Mouse (Mus musculus): ENCODE measurements at regions not wholly inside any gene's neighbourhood (a gene's known extent, or its start where the extent isn't known, plus 50 kb on each side); places are given as distances from the start of the nearest gene placed in this dataset.

- no peak for ATAC-seq
- no peaks in the 10 kb centered on the region for H3K4me1 ChIP-seq (ENCODE audit: insufficient read depth)
- no peak overlapping the region for H3K27ac ChIP-seq (ENCODE audit: low read depth)
- H3K4me3 ChIP-seq (ENCODE audit: low read depth, low read length), result no peak overlapping the region
- DNase-seq, result no peak
- no peak overlapping the region for H3K4me2 ChIP-seq (ENCODE audit: low read depth, low read length)
- 77% methylated on average over 3 of the region's 3 CpGs for WGBS (ENCODE audit: insufficient replicate concordance)
- no peak overlapping the region for H3K9ac ChIP-seq (replicated peaks)
- no peaks in the 10 kb centered on the region for H3K9me3 ChIP-seq (ENCODE audit: low read length)
- H3K36me3 ChIP-seq (replicated peaks; ENCODE audit: insufficient read depth, low read length), result no peaks in the 10 kb centered on the region
- no peaks in the 10 kb centered on the region for H3K27me3 ChIP-seq (ENCODE audit: insufficient read depth, low read length)
- no peak for TF ChIP-seq CTCF (IDR thresholded peaks at IDR 0.05; ENCODE audit: low read depth)
- TF ChIP-seq EP300 (IDR thresholded peaks at IDR 0.05; ENCODE audit: low read depth), result no peak
These were observed 911.5 kb upstream of the Msl3l2 start for GRCm38 (mm10) chr10:55195266-55195665.

GRCm38 (mm10) chr10:55237156-55237555 is 869.6 kb upstream of the Msl3l2 start:
- H3K36me3 ChIP-seq (replicated peaks; ENCODE audit: insufficient read depth, low read length), result no peaks in the 10 kb centered on the region
- H3K9me3 ChIP-seq (ENCODE audit: low read length), result no peaks in the 10 kb centered on the region
- H3K4me1 ChIP-seq (ENCODE audit: insufficient read depth), result no peaks in the 10 kb centered on the region
- no peak overlapping the region for H3K9ac ChIP-seq (replicated peaks)
- no peak overlapping the region for H3K4me2 ChIP-seq (ENCODE audit: low read depth, low read length)
- ATAC-seq (no peak), DNase-seq (no peak)
- no peak for TF ChIP-seq EP300 (IDR thresholded peaks at IDR 0.05; ENCODE audit: low read depth)
- TF ChIP-seq CTCF (IDR thresholded peaks at IDR 0.05; ENCODE audit: low read depth), result no peak
- no peak overlapping the region for H3K27ac ChIP-seq (ENCODE audit: low read depth)
- H3K27me3 ChIP-seq (ENCODE audit: insufficient read depth, low read length), result no peaks in the 10 kb centered on the region
- no peak overlapping the region for H3K4me3 ChIP-seq (ENCODE audit: low read depth, low read length)

GRCm38 (mm10) chr10:55257351-55257750 is 849.4 kb upstream of the Msl3l2 start:
- Histone ChIP-seq H3K27ac (ENCODE audit: low read depth) (no peak overlapping the region), H3K9ac (replicated peaks) (no peak overlapping the region), H3K9me3 (ENCODE audit: low read length) (no peaks in the 10 kb centered on the region), H3K4me1 (ENCODE audit: insufficient read depth) (no peaks in the 10 kb centered on the region), H3K4me2 (ENCODE audit: low read depth, low read length) (no peak overlapping the region), H3K4me3 (ENCODE audit: low read depth, low read length) (no peak overlapping the region), H3K36me3 (replicated peaks; ENCODE audit: insufficient read depth, low read length) (no peaks in the 10 kb centered on the region), H3K27me3 (ENCODE audit: insufficient read depth, low read length) (no peaks in the 10 kb centered on the region)
- peak; percentile 71 for ATAC-seq
- no peak for DNase-seq
- 55% methylated on average over 3 of the region's 3 CpGs for WGBS (ENCODE audit: insufficient replicate concordance)
- no peak for TF ChIP-seq CTCF (IDR thresholded peaks at IDR 0.05; ENCODE audit: low read depth)
- no peak for TF ChIP-seq EP300 (IDR thresholded peaks at IDR 0.05; ENCODE audit: low read depth)

GRCm38 (mm10) chr10:55300141-55300540 is 806.6 kb upstream of the Msl3l2 start:
- H3K9me3 ChIP-seq (ENCODE audit: low read length), result no peaks in the 10 kb centered on the region
- no peak overlapping the region for H3K4me3 ChIP-seq (ENCODE audit: low read depth, low read length)
- H3K27ac ChIP-seq (ENCODE audit: low read depth), result no peak overlapping the region
- WGBS (ENCODE audit: insufficient replicate concordance), result 88% methylated on average over 5 of the region's 5 CpGs
- TF ChIP-seq CTCF (IDR thresholded peaks at IDR 0.05; ENCODE audit: low read depth) (no peak), EP300 (IDR thresholded peaks at IDR 0.05; ENCODE audit: low read depth) (no peak)
- DNase-seq (no peak), ATAC-seq (no peak)
- no peaks in the 10 kb centered on the region for H3K4me1 ChIP-seq (ENCODE audit: insufficient read depth)
- no peaks in the 10 kb centered on the region for H3K36me3 ChIP-seq (replicated peaks; ENCODE audit: insufficient read depth, low read length)
- H3K27me3 ChIP-seq (ENCODE audit: insufficient read depth, low read length), result no peaks in the 10 kb centered on the region
- H3K9ac ChIP-seq (replicated peaks), result no peak overlapping the region
- H3K4me2 ChIP-seq (ENCODE audit: low read depth, low read length), result no peak overlapping the region

- Histone ChIP-seq H3K27ac (ENCODE audit: low read depth) (no peak overlapping the region), H3K36me3 (replicated peaks; ENCODE audit: insufficient read depth, low read length) (no peaks in the 10 kb centered on the region), H3K4me2 (ENCODE audit: low read depth, low read length) (no peak overlapping the region), H3K9me3 (ENCODE audit: low read length) (no peaks in the 10 kb centered on the region), H3K4me3 (ENCODE audit: low read depth, low read length) (no peak overlapping the region), H3K4me1 (ENCODE audit: insufficient read depth) (no peaks in the 10 kb centered on the region), H3K27me3 (ENCODE audit: insufficient read depth, low read length) (no peaks in the 10 kb centered on the region), H3K9ac (replicated peaks) (no peak overlapping the region)
- no peak for TF ChIP-seq CTCF (IDR thresholded peaks at IDR 0.05; ENCODE audit: low read depth)
- TF ChIP-seq EP300 (IDR thresholded peaks at IDR 0.05; ENCODE audit: low read depth), result no peak
- WGBS (ENCODE audit: insufficient replicate concordance), result 78% methylated on average over 2 of the region's 2 CpGs
- no peak for ATAC-seq
- DNase-seq, result no peak
These were observed 772.9 kb upstream of the Msl3l2 start for GRCm38 (mm10) chr10:55333836-55334235.

- H3K36me3 ChIP-seq (replicated peaks; ENCODE audit: insufficient read depth, low read length), result no peaks in the 10 kb centered on the region
- H3K4me1 ChIP-seq (ENCODE audit: insufficient read depth), result no peaks in the 10 kb centered on the region
- 71% methylated on average over 3 of the region's 3 CpGs for WGBS (ENCODE audit: insufficient replicate concordance)
- H3K27ac ChIP-seq (ENCODE audit: low read depth), result no peak overlapping the region
- H3K27me3 ChIP-seq (ENCODE audit: insufficient read depth, low read length), result no peaks in the 10 kb centered on the region
- no peak for ATAC-seq
- TF ChIP-seq CTCF (IDR thresholded peaks at IDR 0.05; ENCODE audit: low read depth) (no peak), EP300 (IDR thresholded peaks at IDR 0.05; ENCODE audit: low read depth) (no peak)
- no peak overlapping the region for H3K9ac ChIP-seq (replicated peaks)
- DNase-seq, result no peak
- H3K4me2 ChIP-seq (ENCODE audit: low read depth, low read length), result no peak overlapping the region
- no peak overlapping the region for H3K4me3 ChIP-seq (ENCODE audit: low read depth, low read length)
- no peaks in the 10 kb centered on the region for H3K9me3 ChIP-seq (ENCODE audit: low read length)
These were observed 770.7 kb upstream of the Msl3l2 start for GRCm38 (mm10) chr10:55335997-55336396.

GRCm38 (mm10) chr10:55348071-55348470 is 758.6 kb upstream of the Msl3l2 start:
- no peaks in the 10 kb centered on the region for H3K27me3 ChIP-seq (ENCODE audit: insufficient read depth, low read length)
- H3K4me3 ChIP-seq (ENCODE audit: low read depth, low read length), result no peak overlapping the region
- no peaks in the 10 kb centered on the region for H3K9me3 ChIP-seq (ENCODE audit: low read length)
- TF ChIP-seq CTCF (IDR thresholded peaks at IDR 0.05; ENCODE audit: low read depth), result no peak
- no peak for TF ChIP-seq EP300 (IDR thresholded peaks at IDR 0.05; ENCODE audit: low read depth)
- no peak for DNase-seq
- H3K4me1 ChIP-seq (ENCODE audit: insufficient read depth), result no peaks in the 10 kb centered on the region
- ATAC-seq, result no peak
- WGBS (ENCODE audit: insufficient replicate concordance), result 61% methylated on average over 1 of the region's 1 CpGs
- H3K4me2 ChIP-seq (ENCODE audit: low read depth, low read length), result no peak overlapping the region
- no peak overlapping the region for H3K9ac ChIP-seq (replicated peaks)
- no peaks in the 10 kb centered on the region for H3K36me3 ChIP-seq (replicated peaks; ENCODE audit: insufficient read depth, low read length)
- no peak overlapping the region for H3K27ac ChIP-seq (ENCODE audit: low read depth)

Data from liver, postnatal 0 days (tissue).